Mouse (Mus musculus): Measurements from ENCODE around the gene Kcnk5. TPM values are rescaled to one million over a fixed set of nuclear protein-coding genes. Genes with fewer than 3 reads are reported as not detected.

Gene Kcnk5
- total and polyA plus RNA-seq, 3 experiments, result 9.3 to 10.9 TPM; not detected in 1

DNA sequence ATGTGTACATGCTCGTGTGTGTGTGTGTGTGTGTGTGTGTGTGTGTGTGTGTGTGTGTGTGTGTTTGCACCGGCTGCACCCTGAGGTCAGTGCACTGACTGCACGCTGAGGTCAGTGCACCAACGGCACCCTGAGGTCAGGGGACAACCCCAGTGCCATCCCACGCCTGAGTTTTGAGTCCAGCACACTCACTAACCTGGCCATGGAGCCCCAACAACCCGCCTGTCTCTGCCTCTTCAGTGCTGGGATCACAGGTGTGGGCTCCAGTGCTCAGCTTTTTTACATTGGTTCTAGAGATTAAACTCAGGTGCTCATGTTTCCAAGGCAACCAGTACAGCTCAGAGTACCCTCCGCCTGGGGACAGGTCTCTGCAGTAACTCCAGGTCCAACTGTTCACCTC is 44.9 kb upstream of the Kcnk5 start:
- H3K27me3 ChIP-seq (ENCODE audit: control insufficient read depth in 1 of 2, insufficient read depth in 2 of 2, low read length in 2 of 2), result peaks cover 0 to 4% of the 10 kb centered on the region in 2 experiments; a peak in 3 of 4 replicates
- H3K9me3 ChIP-seq (replicated peaks; ENCODE audit: insufficient read depth, low read length), result no peaks in the 10 kb centered on the region
- no peak overlapping the region for H3K27ac ChIP-seq (ENCODE audit: control insufficient read depth, low read depth, low read length)
- DNase-seq (ENCODE audit: low read depth, low spot score), result no peak
- no peaks in the 10 kb centered on the region for H3K36me3 ChIP-seq (ENCODE audit: control insufficient read depth in 1 of 2, insufficient read depth in 2 of 2, low read length in 2 of 2)
- TF ChIP-seq E2F4 (IDR thresholded peaks at IDR 0.05; ENCODE audit: borderline replicate concordance, low read depth, low read length) (no peak), POLR2AphosphoS5 (IDR thresholded peaks at IDR 0.05; ENCODE audit: borderline replicate concordance, low read depth, low read length) (no peak), NRF1 (IDR thresholded peaks at IDR 0.05; ENCODE audit: insufficient read depth, low read depth, low read length, poor library complexity, severe bottlenecking) (no peak), MAFK (IDR thresholded peaks at IDR 0.05; ENCODE audit: borderline replicate concordance, low read depth, low read length) (no peak), USF1 (IDR thresholded peaks at IDR 0.05; ENCODE audit: low read depth, low read length) (no peak), POLR2AphosphoS2 (IDR thresholded peaks at IDR 0.05; ENCODE audit: low read length) (no peak), MYB (IDR thresholded peaks at IDR 0.05; ENCODE audit: low read depth, low read length) (no peak), TCF12 (IDR thresholded peaks at IDR 0.05; ENCODE audit: low read depth, low read length) (no peak), ZNF384 (IDR thresholded peaks at IDR 0.05; ENCODE audit: low read depth, low read length) (no peak), MAX (IDR thresholded peaks at IDR 0.05; ENCODE audit: low read length) (no peak), SIN3A (IDR thresholded peaks at IDR 0.05; ENCODE audit: low read length) (no peak), POLR2A (IDR thresholded peaks at IDR 0.05; ENCODE audit: control insufficient read depth in 1 of 2, insufficient read depth in 1 of 2, low read depth in 1 of 2, low read length in 2 of 2, poor library complexity in 1 of 2) (no peak), BHLHE40 (IDR thresholded peaks at IDR 0.05; ENCODE audit: borderline replicate concordance, low read depth, low read length) (no peak), MXI1 (IDR thresholded peaks at IDR 0.05; ENCODE audit: low read depth, low read length) (no peak)
- H3K4me1 ChIP-seq (ENCODE audit: control insufficient read depth in 1 of 2, insufficient read depth in 2 of 2, low read length in 2 of 2), result peaks cover 0 to 3% of the 10 kb centered on the region in 2 experiments; a peak in 1 of 4 replicates
- no peak overlapping the region for H3K9ac ChIP-seq (ENCODE audit: control insufficient read depth, low read depth, low read length, poor library complexity, severe bottlenecking)
- no peak overlapping the region for H3K4me3 ChIP-seq (ENCODE audit: control insufficient read depth in 1 of 2, insufficient read depth in 1 of 2, low read depth in 2 of 2, low read length in 2 of 2)
- no peaks in the 10 kb centered on the region for H3K79me2 ChIP-seq (ENCODE audit: control insufficient read depth, insufficient read depth, low read length, poor library complexity)

DNA sequence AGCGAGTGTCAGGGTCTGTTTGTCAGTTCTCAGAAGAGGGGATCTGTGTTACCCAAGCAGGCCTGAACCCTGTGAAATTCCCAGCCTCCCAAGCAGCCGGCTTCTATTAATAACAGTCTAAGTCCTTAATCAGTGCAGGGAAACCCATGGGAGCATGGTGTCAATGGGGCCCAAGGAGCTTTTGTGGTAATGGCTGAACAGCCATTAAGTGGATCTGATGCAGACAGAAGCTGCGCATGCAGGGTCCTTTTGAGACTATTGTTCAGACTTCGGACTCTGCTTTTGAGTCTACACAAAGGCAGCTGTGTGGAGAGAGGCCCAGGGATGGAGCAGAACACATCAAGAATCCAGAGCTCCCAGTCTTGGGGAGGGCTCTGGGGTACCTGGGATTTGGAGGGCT is 43.9 kb upstream of the Kcnk5 start:
- DNase-seq (ENCODE audit: low read depth, low spot score), result no peak
- Histone ChIP-seq H3K36me3 (ENCODE audit: control insufficient read depth in 1 of 2, insufficient read depth in 2 of 2, low read length in 2 of 2) (no peaks in the 10 kb centered on the region), H3K4me3 (ENCODE audit: control insufficient read depth in 1 of 2, insufficient read depth in 1 of 2, low read depth in 2 of 2, low read length in 2 of 2) (no peak overlapping the region), H3K27me3 (ENCODE audit: control insufficient read depth in 1 of 2, insufficient read depth in 2 of 2, low read length in 2 of 2) (peaks cover 0 to 3% of the 10 kb centered on the region in 2 experiments; a peak in 2 of 4 replicates), H3K9me3 (replicated peaks; ENCODE audit: insufficient read depth, low read length) (no peaks in the 10 kb centered on the region), H3K9ac (ENCODE audit: control insufficient read depth, low read depth, low read length, poor library complexity, severe bottlenecking) (no peak overlapping the region), H3K27ac (ENCODE audit: control insufficient read depth, low read depth, low read length) (no peak overlapping the region), H3K79me2 (ENCODE audit: control insufficient read depth, insufficient read depth, low read length, poor library complexity) (no peaks in the 10 kb centered on the region), H3K4me1 (ENCODE audit: control insufficient read depth in 1 of 2, insufficient read depth in 2 of 2, low read length in 2 of 2) (peaks cover 0 to 3% of the 10 kb centered on the region in 2 experiments; a peak in 1 of 4 replicates)
- TF ChIP-seq POLR2AphosphoS2 (IDR thresholded peaks at IDR 0.05; ENCODE audit: low read length) (no peak), ZC3H11A (IDR thresholded peaks at IDR 0.05; ENCODE audit: low read depth, low read length) (no peak), HCFC1 (IDR thresholded peaks at IDR 0.05; ENCODE audit: low read depth, low read length) (no peak), KAT2A (conservative IDR thresholded peaks at IDR 0.05; ENCODE audit: low read depth, low read length) (no peak), ETS1 (IDR thresholded peaks at IDR 0.05; ENCODE audit: low read depth, low read length) (no peak), E2F4 (IDR thresholded peaks at IDR 0.05; ENCODE audit: borderline replicate concordance, low read depth, low read length) (no peak), MAX (IDR thresholded peaks at IDR 0.05; ENCODE audit: low read length) (no peak), POLR2AphosphoS5 (IDR thresholded peaks at IDR 0.05; ENCODE audit: borderline replicate concordance, low read depth, low read length) (no peak), USF2 (IDR thresholded peaks at IDR 0.05; ENCODE audit: borderline replicate concordance in 1 of 2, insufficient read depth in 1 of 2, low read depth in 1 of 2, low read length in 2 of 2) (no peak), CTCF (IDR thresholded peaks at IDR 0.05 in 2 of 3, conservative IDR thresholded peaks at IDR 0.05 in 1 of 3; ENCODE audit: control insufficient read depth in 1 of 3, insufficient read depth in 1 of 3, low read depth in 2 of 3, low read length in 3 of 3, poor library complexity in 1 of 3, severe bottlenecking in 1 of 3) (no peak), GATA1 (IDR thresholded peaks at IDR 0.05; ENCODE audit: low read depth, low read length) (no peak), MYC (IDR thresholded peaks at IDR 0.05; ENCODE audit: low read depth, low read length) (no peak), JUND (IDR thresholded peaks at IDR 0.05; ENCODE audit: low read depth, low read length) (no peak), ELF1 (IDR thresholded peaks at IDR 0.05; ENCODE audit: low read depth, low read length) (no peak), TAL1 (IDR thresholded peaks at IDR 0.05; ENCODE audit: low read length) (no peak), POLR2A (IDR thresholded peaks at IDR 0.05; ENCODE audit: control insufficient read depth in 1 of 2, insufficient read depth in 1 of 2, low read depth in 1 of 2, low read length in 2 of 2, poor library complexity in 1 of 2) (no peak), MYB (IDR thresholded peaks at IDR 0.05; ENCODE audit: low read depth, low read length) (no peak)

All from MEL (cell line).